Mouse (Mus musculus): ENCODE data around the gene Nxph3.

GRCm38 (mm10) chr11:95557032-95557431 lies 42.7 kb upstream of the Nxph3 start:
- TF ChIP-seq CTCF (IDR thresholded peaks at IDR 0.05) (no peak), EP300 (IDR thresholded peaks at IDR 0.05) (no peak)
